Mouse (Mus musculus) brain, embryonic 14.5 days (tissue): ENCODE results near the gene Gucy1b1. TPM values are rescaled to one million over a fixed set of nuclear protein-coding genes. Genes with fewer than 3 reads are reported as not detected.

Experiments used
- DNase-seq: peaks from one replicate; pipeline ENCODE4 v3.0.0-alpha.2; 2011; ENCODE audit warnings: low read depth
- CTCF ChIP-seq: fragments of 200-500 bp; IDR thresholded peaks from 2 replicates; pipeline ENCODE4 v1.5.1; 2012; ENCODE audit warnings: inconsistent platforms, mild to moderate bottlenecking, moderate library complexity, borderline replicate concordance; ENCODE audit not compliant: insufficient read depth, insufficient read length; ENCODE audit errors: extremely low read depth
- POLR2A ChIP-seq: fragments of 200-500 bp; IDR thresholded peaks from 2 replicates; pipeline ENCODE4 v1.6.1; 2012; ENCODE audit warnings: mild to moderate bottlenecking, inconsistent platforms, borderline replicate concordance; ENCODE audit not compliant: poor library complexity, insufficient read depth, insufficient read length, severe bottlenecking; ENCODE audit errors: extremely low read depth
- polyA plus RNA-seq: library from polyadenylated mRNA; depleted of rRNA; stranded (reverse); fragments of >200 nt; gene quantifications from 2 replicates; pipeline ENCODE4 v1.2.3, GENCODE M21; 2012

Gucy1b1 gene
- polyA plus RNA-seq, 1 experiment = 27.1 TPM

GRCm38 (mm10) chr3:82054283-82054974, 20.1 kb downstream of the Gucy1b1 start:
- DNase-seq = no peak

GRCm38 (mm10) chr3:82052029-82052428, 22.5 kb downstream of the Gucy1b1 start:
- TF ChIP-seq CTCF (no peak), POLR2A (no peak)
- no peak for DNase-seq

More at GRCm38 (mm10) chr3:82054283-82054974, 20.1 kb downstream of the Gucy1b1 start:
- TF ChIP-seq CTCF (no peak), POLR2A (no peak)

DNA sequence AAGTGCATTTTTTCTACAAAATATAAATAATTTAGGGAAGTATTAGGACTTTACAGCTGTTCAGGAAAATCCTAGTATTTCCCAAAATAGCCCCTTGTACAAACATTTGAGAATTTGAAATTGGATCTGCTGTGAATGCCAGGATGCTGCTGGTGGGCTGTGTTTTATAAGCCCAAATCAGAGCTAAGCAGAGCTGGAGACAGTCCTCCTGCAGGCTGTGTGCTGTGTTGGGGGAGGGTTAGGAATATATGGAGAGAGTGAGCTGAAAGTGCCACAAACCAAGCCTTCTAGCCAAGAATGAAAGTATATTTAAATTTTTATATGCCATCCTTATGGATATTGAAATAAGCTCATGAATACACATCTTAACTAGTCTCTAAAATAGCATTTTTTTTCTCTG, 23.0 kb downstream of the Gucy1b1 start:
- TF ChIP-seq POLR2A = no peak
- TF ChIP-seq CTCF = no peak
- DNase-seq = no peak

DNA sequence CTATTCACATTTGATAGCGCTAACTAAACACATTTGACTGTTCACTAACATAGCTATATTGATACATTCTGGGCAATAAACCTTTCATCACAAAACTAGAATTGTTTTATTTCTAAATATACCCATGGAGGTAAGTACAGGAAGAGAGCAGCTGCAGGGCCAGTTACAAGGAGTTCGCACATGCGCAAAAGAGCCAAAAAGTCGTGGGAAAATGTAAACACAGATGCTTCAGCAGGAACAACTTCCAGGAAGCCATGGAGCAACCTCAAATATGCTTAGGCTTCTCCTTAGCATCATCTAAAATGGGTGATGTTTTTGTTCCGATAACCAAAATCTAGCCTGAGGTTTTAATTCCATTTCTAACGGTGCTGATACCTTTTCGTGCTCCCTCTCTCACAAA, 25.8 kb downstream of the Gucy1b1 start:
- TF ChIP-seq POLR2A (no peak), CTCF (no peak)
- DNase-seq = peak; percentile 51

GRCm38 (mm10) chr3:82048078-82048477, 26.4 kb downstream of the Gucy1b1 start:
- DNase-seq = no peak
- no peak for TF ChIP-seq CTCF

DNA sequence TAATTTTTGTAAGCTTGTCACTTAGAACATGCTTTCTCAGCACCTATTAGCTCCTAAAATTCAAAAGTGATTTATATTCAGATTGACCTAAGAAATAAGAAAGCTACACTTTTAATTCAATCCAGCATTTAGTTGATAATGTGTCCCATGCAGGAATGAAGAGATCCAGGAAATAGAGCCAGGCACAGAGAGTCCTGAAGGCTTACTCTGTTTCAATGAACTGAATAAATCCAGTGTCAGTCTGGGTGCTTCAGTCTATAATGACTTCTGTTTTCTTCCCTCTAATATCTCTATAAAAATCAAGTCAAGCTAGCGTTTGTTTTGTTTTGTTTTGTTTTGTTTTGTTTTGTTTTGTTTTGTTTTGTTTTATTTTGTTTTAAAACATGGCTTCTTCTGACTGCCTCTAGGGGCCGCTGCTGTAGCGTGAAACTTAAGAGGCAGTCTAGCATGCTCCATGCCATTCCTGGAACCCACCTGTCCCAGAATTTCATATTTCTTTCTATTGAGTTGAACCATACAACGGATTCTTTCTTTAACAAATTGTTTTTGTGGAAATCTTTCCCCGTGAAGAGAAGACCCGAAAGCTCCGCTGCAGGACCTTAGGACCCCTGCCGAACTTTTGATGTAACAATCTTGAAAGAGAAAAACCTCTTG, 27.3 kb downstream of the Gucy1b1 start:
- TF ChIP-seq CTCF = peak; percentile 66; the same call in 1 of the 2 replicates
- TF ChIP-seq POLR2A = no peak
- DNase-seq = peak; percentile 89

- no peak for DNase-seq
- TF ChIP-seq POLR2A (no peak), CTCF (no peak)
Observed at GRCm38 (mm10) chr3:82046087-82046486, 28.4 kb downstream of the Gucy1b1 start.

- no peak for TF ChIP-seq CTCF
- no peak for TF ChIP-seq POLR2A
- DNase-seq = no peak
Observed at GRCm38 (mm10) chr3:82044902-82045301, 29.6 kb downstream of the Gucy1b1 start.

- TF ChIP-seq POLR2A (no peak), CTCF (no peak)
Observed at GRCm38 (mm10) chr3:82043676-82044075, 30.8 kb downstream of the Gucy1b1 start.

GRCm38 (mm10) chr3:82036262-82037044, 38.0 kb downstream of the Gucy1b1 start:
- no peak for TF ChIP-seq POLR2A
- TF ChIP-seq CTCF = no peak
- DNase-seq = no peak

More at GRCm38 (mm10) chr3:82043676-82044075, 30.8 kb downstream of the Gucy1b1 start:
- DNase-seq = no peak

DNA sequence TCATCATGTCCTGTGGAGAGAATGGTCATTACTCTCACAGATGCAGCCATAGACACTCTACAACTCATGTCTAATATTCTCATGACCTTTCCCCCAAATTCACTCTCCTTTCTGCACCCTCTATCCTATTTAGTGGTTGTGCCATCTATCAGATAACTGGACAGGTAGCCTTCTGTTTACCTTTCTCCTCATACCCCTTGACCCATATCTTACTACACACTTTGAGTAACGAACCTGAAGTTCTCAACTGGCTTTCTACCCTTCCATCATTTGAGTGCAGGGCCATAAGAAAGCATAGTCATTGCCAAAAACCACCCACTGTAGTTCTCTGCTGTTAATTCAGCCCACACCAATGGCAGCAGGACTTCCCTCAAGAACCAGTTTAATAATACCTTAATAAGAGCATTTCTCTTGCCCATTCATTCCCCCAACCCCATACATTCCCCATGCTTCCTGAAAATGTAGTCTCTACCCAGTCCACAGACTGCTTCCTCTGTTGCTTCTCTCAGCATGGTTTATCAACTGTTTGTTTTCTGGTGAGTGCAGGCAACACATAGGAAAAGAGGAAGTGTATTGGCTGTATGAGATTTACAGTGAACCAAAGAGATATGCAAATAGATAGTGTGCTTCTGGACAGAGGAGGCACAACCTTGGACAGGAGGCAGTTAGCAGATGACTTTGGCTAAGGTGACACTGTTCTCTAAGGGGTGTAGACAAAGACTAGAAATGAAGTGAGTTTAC, 44.3 kb downstream of the Gucy1b1 start:
- TF ChIP-seq CTCF = no peak
- no peak for TF ChIP-seq POLR2A
- no peak for DNase-seq
